Mouse (Mus musculus): ENCODE measurements around the gene Gm21860. TPM values are rescaled to one million over a fixed set of nuclear protein-coding genes. Genes with fewer than 3 reads are reported as not detected.
"Not testable (repeated sequence)": the region's sequence is repeated elsewhere in the genome, so short reads cannot be mapped to it uniquely, and the experiment has no call there.

Gene Gm21860
- polyA plus RNA-seq, 1 experiment from 2014 or later = not detected

GRCm38 (mm10) chrY:90717496-90717895 lies 37.1 kb downstream of the Gm21860 start:
- ATAC-seq = not testable (repeated sequence)

More at GRCm38 (mm10) chrY:90717496-90717895, 37.1 kb downstream of the Gm21860 start:
- not testable (repeated sequence) for H3K27me3 ChIP-seq (ENCODE audit: insufficient read depth, low read length); H3K36me3 ChIP-seq (replicated peaks; ENCODE audit: insufficient read depth, low read length); H3K4me2 ChIP-seq (ENCODE audit: low read depth, low read length); H3K27ac ChIP-seq (ENCODE audit: low read depth); H3K4me3 ChIP-seq (ENCODE audit: low read depth, low read length); H3K9ac ChIP-seq (replicated peaks); H3K9me3 ChIP-seq (ENCODE audit: low read length); H3K4me1 ChIP-seq (ENCODE audit: insufficient read depth); DNase-seq
- 63% methylated on average over 7 of the region's 7 CpGs for WGBS (ENCODE audit: insufficient replicate concordance)

Other genes starting within 250 kb of the Gm21860 start
- gene Gm47283, start 29.9 kb upstream of the Gm21860 start, polyA plus RNA-seq (2015; fragmentation: Nextera tagmentation; extraction: Ambion mirVana) = not detected in 2 replicates
- gene Gm21748, start 84.4 kb upstream of the Gm21860 start, polyA plus RNA-seq (2015; fragmentation: Nextera tagmentation; extraction: Ambion mirVana) = not detected in 2 replicates

All from liver, postnatal 0 days (tissue).